Mouse (Mus musculus) right cerebral cortex, postnatal 36 days (tissue): ENCODE results near the gene Upf3a.
"Not testable (repeated sequence)": the region's sequence is repeated elsewhere in the genome, so short reads cannot be mapped to it uniquely, and the experiment has no call there.

ENCODE experiments used
- DNase-seq, 2 experiments: peaks; one replicate each; pipeline ENCODE4 v3.0.0; 2022; ENCODE audit warnings: low spot score in 2 of 2, mixed read lengths in 1 of 2

Gene Upf3a

DNA sequence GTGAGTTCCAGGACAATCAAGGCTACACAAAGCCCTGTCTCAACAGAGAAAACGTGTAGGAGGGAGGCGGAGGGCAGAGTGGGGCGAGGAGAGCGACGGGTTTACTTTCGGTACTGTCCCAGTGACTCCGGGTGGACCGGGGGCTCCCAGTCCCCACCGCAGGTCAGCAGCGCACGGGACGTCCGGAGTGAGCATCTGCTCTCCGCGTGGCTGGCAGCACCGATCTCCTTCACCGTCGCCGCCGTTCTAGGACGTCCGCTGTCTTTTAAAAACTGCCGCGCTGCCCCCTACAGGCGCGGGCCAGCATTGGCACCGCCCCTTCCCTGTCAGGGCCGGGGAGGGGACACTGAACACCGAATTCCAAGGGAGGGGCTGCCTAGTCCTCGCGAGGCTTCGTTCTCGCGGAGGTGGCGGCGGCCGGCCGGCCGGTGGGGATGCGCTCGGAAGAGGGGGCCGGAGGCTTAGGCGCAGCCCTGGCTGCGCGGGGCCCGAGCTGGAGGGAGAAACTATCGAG, at the start of gene Upf3a:
Upf3a (plus strand) TSS at position 366 of the 514 bp plus-strand sequence.
- DNase-seq, result peak; percentile 80 to 83

GRCm38 (mm10) chr8:13740323-13740770, 45.1 kb upstream of the Upf3a start:
- DNase-seq, result no peak

DNA sequence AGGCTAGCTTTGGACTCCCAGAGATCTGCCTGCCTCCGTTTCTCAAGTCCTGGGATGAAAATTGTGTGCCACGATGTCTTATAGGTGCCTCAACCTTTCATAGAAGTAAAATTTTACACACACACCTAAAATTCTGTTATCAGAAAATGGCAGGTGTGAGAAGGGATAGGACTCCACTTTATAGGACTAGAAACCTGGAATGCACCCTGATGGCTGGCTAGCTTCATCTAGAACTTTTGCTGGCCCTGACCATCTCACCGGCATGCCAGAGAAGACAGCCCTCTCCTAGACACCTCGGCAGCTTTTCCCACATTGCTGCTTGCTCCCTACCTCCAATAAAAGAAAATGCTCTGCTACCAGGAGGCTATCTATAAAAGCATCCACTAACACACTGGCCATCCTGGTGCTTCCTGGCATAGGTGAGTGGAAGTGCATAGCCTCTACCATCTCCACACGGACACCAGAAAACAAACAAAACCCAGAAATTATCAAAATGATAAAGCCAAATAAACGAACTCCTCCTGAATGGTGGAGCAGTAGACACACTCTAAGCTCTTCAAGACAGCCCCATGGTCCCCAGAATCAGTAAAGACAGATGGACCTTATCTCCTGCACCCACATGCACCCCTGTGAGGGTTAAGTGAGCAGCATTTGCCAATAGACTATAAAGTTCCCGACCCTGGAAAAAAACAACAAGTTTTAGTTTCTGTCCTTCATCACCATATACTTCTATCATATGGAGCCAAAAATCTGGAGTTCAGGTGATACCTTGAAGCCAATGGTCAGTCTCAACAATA, 44.4 kb upstream of the Upf3a start:
- no peak for DNase-seq

- not testable (repeated sequence) for DNase-seq
Measured at GRCm38 (mm10) chr8:13746212-13746611, 39.2 kb upstream of the Upf3a start.

GRCm38 (mm10) chr8:13747626-13748025, 37.8 kb upstream of the Upf3a start:
- no peak for DNase-seq

DNA sequence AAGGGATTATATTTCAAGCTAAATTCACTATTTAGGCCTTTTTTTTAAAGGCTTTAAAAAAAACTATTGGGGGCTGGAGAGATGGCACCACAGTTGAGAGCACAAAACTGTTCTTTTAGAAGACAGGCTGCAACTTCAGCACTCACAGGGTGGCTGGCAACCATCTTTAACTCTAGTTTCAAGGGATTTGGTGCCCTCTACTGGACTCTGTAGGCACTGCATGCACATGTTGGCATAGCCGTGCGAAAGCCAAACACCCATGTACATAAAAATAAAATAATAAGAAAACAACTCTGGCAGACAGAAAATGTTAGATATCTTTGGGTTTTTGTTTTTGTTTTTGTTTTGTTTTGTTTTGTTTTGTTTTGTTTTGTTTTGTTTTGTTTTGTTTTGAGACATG, 31.7 kb upstream of the Upf3a start:
- peak; percentile 14 to 22 for DNase-seq

DNA sequence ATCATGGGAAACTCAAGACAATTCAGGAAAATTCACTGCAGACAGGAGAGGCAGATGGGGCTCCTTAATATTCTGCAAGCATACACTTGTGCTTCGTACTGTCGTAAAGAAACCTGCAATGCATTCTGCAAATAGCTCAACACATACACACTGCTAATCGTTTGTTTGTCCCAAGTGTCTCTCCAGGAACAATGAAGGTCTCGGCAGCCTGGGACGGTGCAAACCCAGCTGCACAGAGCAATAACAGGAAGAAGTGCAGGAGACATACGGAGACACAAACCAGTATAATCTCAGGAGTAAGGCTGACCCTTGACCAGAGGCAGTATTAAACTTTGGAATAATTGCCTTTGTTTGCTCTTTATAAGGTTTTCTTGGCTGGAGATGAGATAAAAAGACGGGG, 28.9 kb upstream of the Upf3a start:
- DNase-seq, result no peak

DNA sequence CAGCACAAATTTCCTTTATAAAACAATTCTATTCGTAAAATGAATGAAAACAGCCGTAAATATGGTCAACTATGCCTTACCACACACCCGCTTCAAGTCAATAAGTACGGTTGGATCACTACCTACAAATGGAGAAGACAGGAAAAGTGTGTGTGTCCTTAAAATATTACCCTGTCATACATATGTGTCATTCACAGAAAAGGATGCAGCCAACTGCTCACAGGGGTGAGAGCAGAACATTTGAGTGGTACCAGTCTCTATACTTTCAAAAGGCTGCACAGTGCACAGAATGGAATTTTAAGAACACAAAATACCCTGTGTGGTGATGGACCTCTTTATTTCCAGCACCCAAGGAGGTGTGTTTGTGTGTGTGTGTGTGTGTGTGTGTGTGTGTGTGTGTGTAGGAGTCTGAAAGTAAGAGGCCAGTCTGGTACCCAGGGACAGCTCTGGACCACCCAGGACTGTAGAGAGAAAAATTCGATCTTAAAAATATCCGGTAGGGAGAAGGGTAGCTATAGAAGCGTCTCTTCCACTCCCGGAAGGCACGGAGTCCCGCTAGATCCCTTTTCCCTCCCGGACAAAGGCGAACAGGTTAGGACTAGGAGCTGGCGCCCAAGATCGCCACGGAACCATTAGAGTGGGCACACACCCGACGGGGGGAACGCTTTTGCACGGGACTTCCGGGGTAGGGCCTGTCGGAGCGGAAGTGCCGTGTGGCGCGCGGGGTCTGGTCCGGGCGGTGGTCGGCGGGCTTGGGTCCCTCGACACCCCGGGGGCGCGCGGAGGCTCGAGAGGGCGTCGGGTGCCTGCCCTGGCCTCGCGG, 28.2 kb upstream of the Upf3a start, which contains the start of gene Cdc16:
Cdc16 (plus strand) TSS at position 695 of the 823 bp plus-strand sequence.
- DNase-seq, result peak; percentile 66 to 68

DNA sequence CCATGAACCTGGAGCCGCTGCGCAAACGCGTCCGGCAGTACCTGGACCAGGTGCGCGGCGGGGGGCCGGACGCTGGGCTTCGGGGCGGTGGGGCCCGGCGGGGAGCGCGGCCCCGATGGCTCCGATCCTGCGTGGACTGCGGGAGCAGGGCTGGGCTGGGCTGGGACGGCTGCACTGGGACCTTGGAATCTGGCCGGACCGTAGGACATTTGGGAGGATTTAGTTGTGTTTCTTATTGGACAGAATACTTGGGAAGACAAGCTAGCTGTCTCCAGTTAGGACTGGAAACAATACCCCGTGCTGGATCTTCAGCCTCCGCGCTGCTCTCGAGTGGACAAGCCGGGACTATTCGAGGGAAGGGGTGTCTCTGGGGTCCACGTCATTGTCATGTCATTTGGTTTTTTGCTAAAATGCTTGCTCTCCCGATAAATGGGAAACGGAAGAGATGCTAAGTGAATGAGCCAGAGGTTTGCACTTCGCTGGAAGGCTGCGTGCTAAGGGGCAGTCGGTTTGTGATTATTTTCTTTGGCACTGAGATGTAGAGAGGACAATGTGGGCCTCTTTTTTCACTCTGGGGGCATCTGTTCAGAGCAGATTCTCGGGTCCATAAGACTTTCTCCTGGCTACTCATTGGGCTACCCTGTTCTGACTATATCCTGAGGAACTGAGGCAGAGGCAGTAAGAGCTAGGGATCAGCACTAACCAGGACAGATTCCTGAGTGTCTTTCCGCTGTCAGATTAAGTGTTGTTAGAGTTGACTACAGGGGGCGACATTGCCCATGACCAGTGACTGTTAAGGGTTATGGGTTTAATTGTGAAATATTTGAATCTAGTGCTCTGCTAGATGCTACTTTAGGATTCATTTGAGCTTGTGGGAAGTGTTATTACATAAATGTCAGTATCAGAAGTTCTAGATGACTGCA, 27.3 kb upstream of the Upf3a start:
- no peak for DNase-seq

GRCm38 (mm10) chr8:13769206-13769605, 16.2 kb upstream of the Upf3a start:
- DNase-seq, result no peak

DNA sequence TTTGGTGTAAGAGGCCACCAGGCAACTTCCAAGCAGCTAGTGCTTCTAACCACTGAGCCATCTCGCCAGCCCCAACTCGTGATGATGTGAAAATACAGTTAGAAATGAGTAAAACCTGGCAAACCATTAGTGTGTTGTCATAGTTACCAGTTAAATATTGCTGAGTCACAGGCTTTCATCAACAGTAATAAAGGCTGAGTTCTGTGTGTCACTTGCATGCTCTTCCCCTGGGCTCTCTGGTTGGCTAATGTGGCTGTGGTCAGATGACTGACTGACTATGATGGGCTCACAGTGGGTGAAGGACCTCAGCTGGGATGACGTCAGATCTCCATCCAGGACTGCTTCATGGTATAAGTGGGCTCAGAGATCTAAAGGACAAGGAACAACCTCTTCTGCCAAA, 4.9 kb upstream of the Upf3a start:
- DNase-seq, result no peak

GRCm38 (mm10) chr8:13785764-13786299, 417 bp downstream of the Upf3a start:
- DNase-seq, result peak; percentile 89 to 93

DNA sequence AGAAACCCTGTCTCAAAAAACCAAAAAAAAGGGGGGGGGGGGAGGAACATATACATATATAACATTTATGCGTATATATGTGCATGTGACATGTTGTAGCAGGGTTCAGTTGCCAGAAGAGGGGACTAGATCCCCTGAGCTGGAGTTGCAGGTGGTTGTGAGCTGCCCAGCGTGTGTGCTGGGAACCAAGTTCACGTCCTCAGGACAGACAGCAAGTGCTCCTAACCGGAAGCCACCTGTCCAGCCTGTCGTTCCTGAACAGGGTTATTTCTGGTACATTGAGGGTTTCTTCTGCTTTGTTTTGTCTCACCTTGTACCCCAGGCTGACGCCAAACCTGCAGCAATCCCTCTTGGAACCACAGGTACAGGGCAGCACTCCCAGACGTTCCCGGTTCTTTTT, 4.2 kb downstream of the Upf3a start:
- no peak for DNase-seq

DNA sequence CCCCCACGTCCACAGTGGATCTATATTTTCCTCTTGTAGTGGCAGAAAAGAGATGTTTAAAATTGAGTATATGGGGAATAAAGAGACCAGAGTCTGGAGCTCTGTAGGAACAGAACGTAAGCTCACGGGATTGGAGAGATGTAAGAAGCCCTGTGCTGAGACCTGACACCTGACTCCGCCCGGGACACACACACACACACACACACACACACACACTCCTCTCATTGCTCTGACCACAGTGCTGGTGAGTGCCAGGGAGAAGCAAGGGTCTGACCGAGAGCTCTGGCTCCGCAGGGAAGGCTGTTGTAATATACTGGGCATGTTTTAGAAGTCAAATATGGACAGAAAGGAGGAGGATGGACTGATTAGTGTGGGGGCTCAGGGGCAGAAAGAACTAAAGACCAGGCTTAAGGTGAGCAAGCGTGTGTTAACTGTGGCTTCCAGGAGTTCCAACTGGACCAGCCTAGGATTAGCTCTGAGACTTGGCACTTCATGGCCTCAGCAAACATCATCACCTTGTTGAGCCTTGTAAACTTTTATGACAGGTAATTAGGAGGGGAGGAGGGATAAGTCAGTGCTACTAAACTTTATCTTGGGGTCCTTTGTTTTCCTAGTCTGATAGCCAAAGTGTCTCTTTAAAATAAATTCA, 7.8 kb downstream of the Upf3a start:
- DNase-seq, result no peak

- DNase-seq, result no peak
Measured at GRCm38 (mm10) chr8:13793746-13794101, 8.3 kb downstream of the Upf3a start.

DNA sequence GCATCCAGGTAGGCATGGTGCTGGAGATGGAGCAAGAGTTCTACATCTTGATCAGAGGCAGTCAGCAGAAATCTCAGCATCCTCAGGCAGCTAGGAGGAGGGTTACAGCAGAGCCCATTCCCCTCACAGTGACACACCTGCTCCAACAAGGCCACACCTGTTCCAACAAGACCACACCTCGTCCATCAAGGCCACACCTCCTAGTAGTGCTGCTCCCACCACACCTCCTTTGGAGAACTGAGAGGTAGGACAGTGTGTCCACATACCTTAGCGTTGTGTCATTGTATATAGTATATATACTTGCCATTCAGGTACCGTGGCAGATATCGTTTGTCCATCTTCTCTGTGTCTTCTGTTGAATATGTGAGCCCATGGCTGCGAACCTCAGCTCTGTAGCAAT, 12.3 kb downstream of the Upf3a start:
- DNase-seq, result no peak

GRCm38 (mm10) chr8:13799566-13799965, 14.2 kb downstream of the Upf3a start:
- DNase-seq, result no peak

- DNase-seq, result no peak
Measured at GRCm38 (mm10) chr8:13828598-13829172, 43.3 kb downstream of the Upf3a start.

GRCm38 (mm10) chr8:13838289-13838688, 52.9 kb downstream of the Upf3a start, which contains the start of gene AF366264:
TSS of gene AF366264 (minus strand) at chr8:13838389.
- DNase-seq, result not testable (repeated sequence)

DNA sequence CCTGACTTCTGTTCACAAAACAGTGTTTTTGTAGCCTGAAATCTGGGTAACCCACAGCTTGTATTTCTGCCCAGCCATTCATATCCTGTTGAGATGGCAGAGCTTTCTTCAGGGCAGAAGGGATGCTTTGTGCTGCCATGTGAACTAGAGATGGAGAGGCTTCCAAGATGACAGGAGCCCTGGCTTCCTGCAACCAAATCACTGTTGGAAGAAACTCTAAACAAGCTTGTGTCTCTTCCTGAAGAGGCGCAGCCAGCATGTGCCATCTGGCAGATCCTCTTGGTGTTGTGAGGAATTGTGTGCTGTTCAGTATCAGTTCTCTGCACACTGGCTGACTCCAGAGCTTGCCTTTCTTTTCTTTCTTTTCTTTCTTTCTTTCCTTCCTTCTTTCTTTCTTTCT, 57.9 kb downstream of the Upf3a start:
- DNase-seq, result not testable (repeated sequence)
